Mouse (Mus musculus) midbrain, embryonic 13.5 days (tissue): ENCODE measurements around the gene Atp6v0a2. TPM values are rescaled to one million over a fixed set of nuclear protein-coding genes. Genes with fewer than 3 reads are reported as not detected.

Experiments
- ATAC-seq: fragments of 200-750 bp; cut with Nextera tagmentation; 2 replicates; pipeline ENCODE4 v1.8.0; 2017; ENCODE audit warnings: mild to moderate bottlenecking, moderate TSS enrichment, moderate library complexity
- H3K27ac ChIP-seq: fragments of 300-500 bp; sonication (generic); 2 replicates; pipeline ENCODE4 v1.5.1; 2015; ENCODE audit warnings: inconsistent platforms, mild to moderate bottlenecking, moderate library complexity
- H3K27me3 ChIP-seq: fragments of 300-500 bp; sonication (generic); 2 replicates; pipeline ENCODE4 v1.6.1; 2015; ENCODE audit warnings: mild to moderate bottlenecking, inconsistent platforms
- H3K36me3 ChIP-seq: fragments of 300-500 bp; sonication (generic); 2 replicates; pipeline ENCODE4 v1.6.1; 2015; ENCODE audit warnings: mild to moderate bottlenecking, inconsistent platforms
- H3K4me1 ChIP-seq: fragments of 300-500 bp; sonication (generic); replicated peaks from 2 replicates; pipeline ENCODE4 v1.6.1; 2015; ENCODE audit warnings: inconsistent platforms
- H3K4me2 ChIP-seq: fragments of 300-500 bp; sonication (generic); replicated peaks from 2 replicates; pipeline ENCODE4 v1.6.1; 2015; ENCODE audit warnings: moderate library complexity, mild to moderate bottlenecking, inconsistent platforms
- H3K4me3 ChIP-seq: fragments of 300-500 bp; sonication (generic); replicated peaks from 2 replicates; pipeline ENCODE4 v1.5.1; 2015; ENCODE audit warnings: mild to moderate bottlenecking, inconsistent platforms
- H3K9ac ChIP-seq: fragments of 300-500 bp; sonication (generic); replicated peaks from 2 replicates; pipeline ENCODE4 v1.6.1; 2015; ENCODE audit warnings: mild to moderate bottlenecking, inconsistent platforms
- H3K9me3 ChIP-seq: fragments of 300-500 bp; sonication (generic); 2 replicates; pipeline ENCODE4 v1.6.1; 2016; ENCODE audit warnings: mild to moderate bottlenecking, inconsistent platforms
- WGBS: fragments of 180-500 bp; shearing (Covaris S2); methylation state at CpG from one replicate; pipeline ENCODE4 v1.1.7; 2015; 5-methylcytosine and 5-hydroxymethylcytosine counted together
- polyA plus RNA-seq: library from polyadenylated mRNA; unstranded; fragments of >200 nt; fragmentation: Nextera tagmentation; extraction: Ambion mirVana; gene quantifications from 2 replicates; pipeline ENCODE4 v1.2.1, GENCODE M21; 2015

Gene Atp6v0a2
- polyA plus RNA-seq, 1 experiment from 2014 or later: 47.3 TPM

DNA sequence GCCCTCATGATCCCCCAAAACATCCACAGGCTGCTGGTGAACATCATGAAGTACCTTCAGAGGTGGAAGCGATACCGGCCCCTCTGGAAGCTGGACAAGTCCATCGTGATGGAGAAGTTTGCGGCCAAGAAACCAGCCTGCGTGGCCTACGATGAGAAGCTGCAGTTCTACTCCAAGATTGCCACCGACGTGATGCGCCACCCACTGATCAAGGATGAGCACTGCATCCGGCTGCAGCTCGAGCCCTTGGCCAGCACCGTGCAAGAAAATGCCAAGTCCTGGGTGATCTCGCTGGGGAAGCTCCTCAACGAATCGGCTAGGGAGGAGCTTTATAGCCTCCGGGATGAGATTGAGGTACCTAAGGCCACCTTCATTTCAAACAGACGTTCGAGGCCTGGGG lies 132.6 kb downstream of the Atp6v0a2 start:
- no peak overlapping the region for H3K27ac ChIP-seq
- no peaks in the 10 kb centered on the region for H3K36me3 ChIP-seq
- H3K27me3 ChIP-seq: no peaks in the 10 kb centered on the region
- no peaks in the 10 kb centered on the region for H3K9me3 ChIP-seq
- no peak overlapping the region for H3K4me2 ChIP-seq
- H3K4me1 ChIP-seq: no peaks in the 10 kb centered on the region
- H3K9ac ChIP-seq: no peak overlapping the region
- H3K4me3 ChIP-seq: no peak overlapping the region
- ATAC-seq: no peak
- WGBS: 64% methylated on average over 18 of the region's 18 CpGs

DNA sequence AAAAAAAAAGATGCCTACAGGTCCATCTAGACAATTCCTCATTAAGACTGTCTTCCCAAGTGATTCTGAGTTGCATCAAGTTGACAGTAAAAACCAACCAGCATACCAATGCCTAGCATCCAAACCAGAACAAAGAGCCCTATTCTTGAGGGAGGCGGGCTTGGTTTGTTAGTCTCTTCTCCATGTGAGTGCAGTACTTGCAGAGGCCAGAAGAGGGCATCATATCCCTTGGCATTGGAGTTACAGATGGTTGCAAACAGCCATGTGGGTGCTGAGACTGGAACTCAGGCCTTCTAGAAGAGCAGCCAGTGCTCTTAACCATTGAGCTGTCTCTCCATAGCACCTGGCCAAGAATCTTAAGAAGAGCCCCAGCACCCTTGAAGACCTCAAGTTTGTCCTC lies 133.4 kb downstream of the Atp6v0a2 start:
- Histone ChIP-seq H3K9ac (no peak overlapping the region), H3K27ac (no peak overlapping the region), H3K36me3 (no peaks in the 10 kb centered on the region), H3K9me3 (no peaks in the 10 kb centered on the region), H3K4me2 (no peak overlapping the region), H3K27me3 (no peaks in the 10 kb centered on the region), H3K4me3 (no peak overlapping the region), H3K4me1 (no peaks in the 10 kb centered on the region)
- ATAC-seq: no peak
- 88% methylated on average over 1 of the region's 1 CpGs for WGBS

Other genes with a start within 250 kb of the Atp6v0a2 start
- gene Sbno1, start 202.6 kb upstream of the Atp6v0a2 start, polyA plus RNA-seq: 116 and 118 TPM in 2 replicates
- 20.4 and 23.6 TPM in 2 replicates for gene Kmt5a, start 188.6 kb upstream of the Atp6v0a2 start, polyA plus RNA-seq
- gene Rilpl2, start 150.2 kb upstream of the Atp6v0a2 start, polyA plus RNA-seq: 18.2 and 19.4 TPM in 2 replicates
- 26.1 and 26.3 TPM in 2 replicates for gene Snrnp35, start 145.4 kb upstream of the Atp6v0a2 start, polyA plus RNA-seq
- 9.1 and 10.3 TPM in 2 replicates for gene Rilpl1, start 97.2 kb upstream of the Atp6v0a2 start, polyA plus RNA-seq
- 345 and 368 TPM in 2 replicates for gene Tmed2, start 87.9 kb upstream of the Atp6v0a2 start, polyA plus RNA-seq
- gene Ddx55, start 75.7 kb upstream of the Atp6v0a2 start, polyA plus RNA-seq: 28.0 and 28.2 TPM in 2 replicates
- gene Eif2b1, start 49.4 kb upstream of the Atp6v0a2 start, polyA plus RNA-seq: 75.2 and 75.4 TPM in 2 replicates
- gene Gtf2h3, start 49.4 kb upstream of the Atp6v0a2 start, polyA plus RNA-seq: 62.9 and 63.9 TPM in 2 replicates
- gene Dnah10, start 96.5 kb downstream of the Atp6v0a2 start, polyA plus RNA-seq: 0.08 and 0.13 TPM in 2 replicates
- gene Ccdc92, start 233.8 kb downstream of the Atp6v0a2 start, polyA plus RNA-seq: 24.8 and 28.0 TPM in 2 replicates
- 163 and 174 TPM in 2 replicates for gene Zfp664, start 234.1 kb downstream of the Atp6v0a2 start, polyA plus RNA-seq